Mouse (Mus musculus) kidney, adult 11 months (tissue): ENCODE data around the gene Tenm2.

Experiments used
- DNase-seq: peaks from one replicate; pipeline ENCODE4 v3.0.0; 2022

Tenm2 gene

DNA sequence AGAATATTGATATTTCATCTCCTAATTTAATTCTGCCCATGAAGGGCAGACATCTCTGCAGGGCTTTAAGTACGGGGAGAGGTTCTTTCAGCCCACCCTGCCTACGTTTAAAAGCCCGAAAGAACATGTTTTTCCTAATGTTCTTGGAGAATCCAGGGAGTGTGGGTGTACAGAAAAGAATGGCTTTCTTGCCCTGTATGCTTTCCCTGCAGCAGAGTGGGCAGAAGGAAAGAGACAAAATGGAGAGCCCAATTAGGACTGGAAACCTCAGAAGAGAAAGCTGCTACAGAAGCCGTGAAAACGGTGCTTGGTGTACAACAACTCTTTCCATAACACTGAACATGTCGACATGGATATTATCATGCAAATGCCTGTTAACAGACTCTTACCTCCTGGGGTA is 777.3 kb downstream of the Tenm2 start:
- DNase-seq, result no peak

DNA sequence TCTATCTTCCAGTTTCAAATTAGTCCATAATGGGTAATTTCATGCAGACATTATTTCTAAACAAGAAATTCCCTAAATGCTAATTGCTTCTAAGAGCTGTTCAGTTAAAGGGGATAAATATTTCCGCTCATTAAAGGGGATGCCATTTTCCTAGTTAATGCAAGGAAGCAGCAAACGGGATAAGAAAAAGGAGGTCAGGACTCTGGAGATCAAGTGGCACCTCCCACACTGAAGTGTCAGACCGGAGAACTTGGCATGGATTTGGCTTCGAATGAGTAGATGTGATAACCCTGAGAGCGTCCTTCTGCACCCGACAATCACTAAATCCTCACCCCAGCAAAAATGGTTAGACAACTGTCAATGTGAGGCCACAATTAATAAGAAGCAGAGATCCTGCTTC is 781.7 kb downstream of the Tenm2 start:
- DNase-seq, result no peak

DNA sequence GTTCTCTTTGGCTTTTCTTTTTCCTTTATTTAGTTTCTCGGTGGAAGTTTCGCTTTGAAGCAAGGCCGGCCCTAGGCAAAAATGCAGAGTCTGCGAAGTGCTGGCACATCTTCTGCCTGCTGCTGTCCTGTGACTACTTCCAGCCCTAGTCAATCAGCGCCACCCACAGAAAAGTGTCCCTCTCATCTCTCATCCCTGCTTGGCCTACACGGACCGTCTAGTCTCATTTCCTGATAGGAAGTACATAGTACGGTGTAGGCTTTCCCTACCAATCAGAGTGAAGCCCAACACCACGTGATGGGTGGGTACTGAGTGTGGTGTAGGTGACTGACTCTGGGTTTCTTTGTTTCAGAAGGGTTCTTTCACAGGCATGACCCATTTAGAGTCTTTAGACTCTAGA is 783.3 kb downstream of the Tenm2 start:
- DNase-seq, result no peak

GRCm38 (mm10) chr11:36446351-36446750 is 789.4 kb downstream of the Tenm2 start:
- DNase-seq, result no peak

DNA sequence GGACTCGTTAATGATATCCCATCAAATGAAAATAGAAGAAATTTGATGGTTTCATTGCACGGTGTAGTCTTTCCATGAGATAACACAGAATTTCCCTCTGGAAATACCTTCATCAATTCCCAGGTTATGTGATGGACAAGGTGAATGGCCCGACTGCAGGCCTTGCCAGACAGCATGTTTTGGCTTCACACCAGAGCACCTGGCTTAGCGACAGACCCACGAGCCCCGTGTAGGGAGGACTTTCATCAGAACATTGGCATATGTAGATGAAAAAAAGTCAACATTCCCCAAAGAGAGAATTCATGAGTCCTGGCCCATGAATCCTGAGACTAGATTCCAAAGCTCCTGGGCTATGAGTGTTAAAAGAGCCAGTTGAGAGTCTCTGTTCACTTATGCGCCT is 791.9 kb downstream of the Tenm2 start:
- no peak for DNase-seq

DNA sequence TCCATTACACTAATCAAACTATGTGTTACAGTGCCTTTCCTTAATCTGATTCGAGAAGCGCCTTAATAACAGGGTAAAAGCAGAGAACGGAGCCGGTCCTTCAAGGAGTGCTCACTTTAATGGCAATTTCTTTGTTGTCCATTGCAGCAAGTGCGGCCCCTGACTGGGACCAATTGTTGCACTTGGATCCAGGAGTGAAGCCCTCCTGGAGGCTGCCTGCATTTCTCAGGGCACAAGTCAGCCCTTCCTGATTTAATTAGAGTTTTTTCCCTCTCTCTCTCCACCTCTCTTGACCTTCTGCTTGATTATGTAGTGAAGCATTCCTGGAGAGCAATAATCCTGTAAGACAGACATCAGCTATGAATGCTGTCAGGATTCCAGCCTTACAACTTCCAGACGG is 794.0 kb downstream of the Tenm2 start:
- DNase-seq, result no peak

DNA sequence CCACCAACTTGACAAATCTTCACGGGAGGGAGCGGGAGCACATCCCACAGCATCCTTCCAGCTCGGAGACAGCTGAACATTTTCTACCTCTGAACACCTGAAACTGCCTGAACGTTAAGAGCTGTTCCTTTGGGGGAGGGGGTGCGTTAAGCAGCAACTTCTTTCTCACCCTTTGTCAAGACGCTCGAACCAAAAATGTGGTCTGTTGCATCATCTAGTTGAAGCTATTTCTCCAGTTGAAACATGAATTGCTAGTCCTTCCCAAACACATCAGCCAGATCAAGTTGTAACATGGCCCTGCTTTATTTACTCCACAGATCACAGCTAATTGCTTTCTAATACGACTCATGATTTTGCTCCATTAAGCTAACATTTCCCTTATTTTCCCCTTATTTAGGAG is 799.5 kb downstream of the Tenm2 start:
- DNase-seq, result no peak

GRCm38 (mm10) chr11:36428947-36429346 is 806.8 kb downstream of the Tenm2 start:
- no peak for DNase-seq

DNA sequence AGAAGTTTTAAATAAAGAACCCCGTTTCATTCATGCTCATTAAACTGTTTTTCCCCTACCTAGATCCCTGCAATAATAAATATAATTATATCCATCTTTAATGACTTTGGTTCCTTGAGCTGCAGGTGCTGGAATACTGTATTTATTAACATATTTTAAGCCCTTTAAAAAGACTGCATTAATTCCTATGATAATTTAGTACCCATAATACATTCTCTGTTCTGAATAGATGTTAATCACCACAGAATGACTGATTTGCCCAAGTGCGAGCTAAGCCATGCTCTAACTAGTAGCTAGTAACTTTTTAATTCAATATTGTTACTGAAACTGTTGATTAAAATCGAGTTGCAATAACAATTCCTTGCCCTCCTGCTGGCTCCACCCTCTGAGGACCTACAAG is 810.8 kb downstream of the Tenm2 start:
- no peak for DNase-seq

DNA sequence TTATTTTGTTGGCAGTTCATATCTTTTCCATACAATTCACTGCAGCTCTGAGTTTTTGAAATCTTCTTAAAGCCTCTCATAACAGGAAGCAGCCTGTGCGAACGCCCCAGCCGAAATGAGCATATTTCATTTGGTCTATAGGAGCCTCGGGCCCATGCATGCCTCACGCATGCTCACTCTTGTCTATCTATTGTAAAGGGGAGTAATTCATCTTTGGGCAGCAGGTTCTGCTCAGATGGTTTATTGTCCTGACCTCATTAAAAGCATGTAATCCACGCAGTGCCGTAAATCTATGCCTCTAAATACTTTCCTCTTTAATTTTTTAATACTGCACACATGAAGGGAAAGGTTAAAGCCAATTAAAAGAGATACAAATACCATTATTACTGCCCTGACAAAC is 815.7 kb downstream of the Tenm2 start:
- DNase-seq, result no peak

- no peak for DNase-seq
These were observed 820.5 kb downstream of the Tenm2 start for GRCm38 (mm10) chr11:36415244-36415643.

- DNase-seq, result no peak
These were observed 824.9 kb downstream of the Tenm2 start for GRCm38 (mm10) chr11:36410881-36411280.

- DNase-seq, result no peak
These were observed 839.7 kb downstream of the Tenm2 start for GRCm38 (mm10) chr11:36395803-36396710.

DNA sequence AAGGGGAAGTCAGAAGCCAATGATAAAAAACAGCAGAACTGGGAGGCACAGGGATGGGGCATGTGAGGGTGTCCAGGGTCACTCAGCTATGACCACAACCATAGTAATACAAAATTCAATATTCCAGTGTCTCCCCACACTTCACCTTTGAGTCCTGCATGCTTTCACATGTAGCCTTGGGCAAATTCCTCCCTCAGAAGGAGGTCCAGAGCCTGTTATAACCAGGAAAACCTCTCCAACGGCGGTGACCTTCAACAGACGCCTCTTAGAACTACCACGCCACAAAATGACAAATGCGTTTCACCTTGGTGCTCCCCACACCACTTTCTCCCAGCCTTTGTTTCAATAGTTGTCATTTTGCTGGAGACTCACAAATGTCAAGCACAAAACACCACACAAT is 851.1 kb downstream of the Tenm2 start:
- DNase-seq, result peak; percentile 66

DNA sequence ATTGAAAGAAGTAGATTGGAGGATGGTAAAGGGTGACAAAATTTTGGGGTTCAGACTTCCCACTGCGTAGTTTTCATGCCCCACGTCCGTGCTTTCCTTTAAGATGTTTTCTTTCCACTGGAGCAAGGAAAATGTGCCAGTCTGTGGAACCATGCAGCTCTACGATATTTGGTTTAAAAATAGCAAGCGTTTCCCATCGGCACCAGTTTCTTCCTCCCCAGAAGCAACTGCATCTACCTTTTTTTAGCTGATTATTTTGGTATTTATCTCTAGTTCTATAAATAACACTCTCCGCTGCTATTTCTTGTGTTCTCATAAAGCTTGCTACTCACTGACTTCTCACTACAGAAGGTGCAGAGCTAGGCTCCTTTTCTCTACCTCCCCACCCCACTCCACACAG is 864.0 kb downstream of the Tenm2 start:
- no peak for DNase-seq

- DNase-seq, result no peak
These were observed 870.7 kb downstream of the Tenm2 start for GRCm38 (mm10) chr11:36365067-36365466.

DNA sequence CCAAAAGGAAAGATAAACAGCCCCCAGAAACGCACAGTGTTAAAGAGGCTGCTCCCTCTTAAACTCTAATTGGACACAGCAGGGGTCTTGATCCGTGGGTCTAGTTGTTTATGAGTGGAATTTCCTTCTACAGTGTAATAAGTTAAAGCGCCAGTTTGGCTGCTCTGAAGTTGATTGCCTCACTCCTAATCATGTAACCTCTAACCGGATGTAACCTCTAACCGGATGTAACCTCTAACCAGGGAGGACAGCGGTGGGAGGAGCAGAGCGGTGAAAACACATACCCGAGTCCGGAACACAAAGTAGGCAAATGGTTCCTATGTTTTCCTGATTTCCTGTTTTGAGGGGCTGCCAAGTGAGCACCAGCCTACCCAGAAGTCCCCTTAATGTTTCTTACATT is 871.3 kb downstream of the Tenm2 start:
- DNase-seq, result no peak

DNA sequence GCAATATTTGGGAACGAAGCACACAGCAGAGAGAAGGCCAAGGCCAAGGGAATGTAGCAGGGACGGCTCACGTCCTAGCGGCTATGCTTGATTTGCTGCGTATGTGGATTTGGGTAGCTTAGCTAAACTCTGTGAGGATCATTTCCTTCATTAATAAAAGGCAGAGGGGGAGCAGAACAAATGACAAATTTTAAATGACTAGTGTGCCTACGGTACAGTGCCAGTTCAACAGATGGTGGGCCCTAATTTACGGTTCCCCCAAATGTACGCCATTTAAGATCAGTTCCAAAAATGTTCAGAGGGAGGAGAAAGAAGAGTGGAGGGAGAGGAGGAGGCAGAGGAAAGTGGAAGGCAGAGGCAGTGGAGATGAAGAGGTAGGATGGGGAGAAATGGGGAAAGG is 873.2 kb downstream of the Tenm2 start:
- DNase-seq, result no peak

- no peak for DNase-seq
These were observed 882.5 kb downstream of the Tenm2 start for GRCm38 (mm10) chr11:36353252-36353651.

GRCm38 (mm10) chr11:36351752-36352151 is 884.0 kb downstream of the Tenm2 start:
- no peak for DNase-seq

DNA sequence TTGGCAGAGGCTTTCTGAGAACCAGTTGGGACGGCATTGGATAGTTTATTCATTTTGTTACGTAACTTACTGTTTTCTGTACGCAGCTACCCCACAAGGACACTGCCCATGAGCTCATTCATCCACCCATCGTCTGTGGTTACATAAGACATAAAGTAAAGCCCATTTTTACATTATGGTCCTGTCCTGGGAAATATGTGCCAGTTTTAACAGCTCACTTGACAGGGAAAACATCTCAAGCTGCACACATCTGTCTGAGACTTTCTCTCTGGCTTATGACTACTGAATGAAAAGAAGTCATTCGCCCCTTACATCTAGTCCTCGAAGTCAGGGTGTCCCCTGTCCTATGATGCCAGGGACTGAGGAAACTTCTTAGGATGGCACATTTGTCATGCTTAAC is 884.4 kb downstream of the Tenm2 start:
- no peak for DNase-seq

DNA sequence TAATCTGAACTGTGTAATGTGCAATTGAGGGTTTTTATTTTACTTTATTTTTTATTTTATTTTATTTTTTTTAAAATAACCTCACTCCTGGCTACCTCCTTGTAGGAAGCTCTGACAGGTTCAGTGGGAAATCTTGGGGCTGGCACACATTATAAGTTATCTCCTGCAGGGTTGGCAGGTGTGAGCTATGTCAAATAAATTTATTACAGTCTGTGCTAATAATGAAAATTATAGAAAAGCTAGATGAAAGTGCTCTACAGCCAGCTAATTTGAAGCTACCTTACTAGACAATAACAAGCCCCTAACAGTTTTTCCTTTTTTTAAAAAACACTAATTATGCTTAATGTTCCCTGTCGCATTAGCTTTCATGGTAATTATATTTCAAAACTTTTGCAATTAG is 885.5 kb downstream of the Tenm2 start:
- no peak for DNase-seq

- no peak for DNase-seq
These were observed 885.9 kb downstream of the Tenm2 start for GRCm38 (mm10) chr11:36349856-36350255.

- DNase-seq, result no peak
These were observed 894.0 kb downstream of the Tenm2 start for GRCm38 (mm10) chr11:36341799-36342198.

GRCm38 (mm10) chr11:36338424-36338823 is 897.3 kb downstream of the Tenm2 start:
- no peak for DNase-seq
